Mouse (Mus musculus): ENCODE results near the gene Sash1.

GRCm38 (mm10) chr10:8884565-8884964, 1.3 kb downstream of the Sash1 start:
- TF ChIP-seq POLR2A (IDR thresholded peaks at IDR 0.05; ENCODE audit: extremely low read depth, insufficient read depth, low read length) (no peak), CTCF (IDR thresholded peaks at IDR 0.05; ENCODE audit: extremely low read depth, insufficient read depth, low read length) (no peak)

All from cortical plate, adult 2 months (tissue).